Mouse (Mus musculus) kidney, embryonic 14.5 days (tissue): Measurements from ENCODE around the gene Atf6b. TPM values are rescaled to one million over a fixed set of nuclear protein-coding genes. Genes with fewer than 3 reads are reported as not detected.
A peak's percentile ranks its signal among the peaks of the same experiment; 100 is the strongest.

Experiments used
- ATAC-seq: fragments of 200-750 bp; cut with Nextera tagmentation; 2 replicates; pipeline ENCODE4 v1.8.0; 2017; ENCODE audit warnings: moderate number of reproducible peaks, mild to moderate bottlenecking, moderate TSS enrichment, moderate library complexity; ENCODE audit not compliant: low FRiP score, low TSS enrichment
- H3K27ac ChIP-seq: fragments of 300-500 bp; sonication (generic); 2 replicates; pipeline ENCODE4 v1.5.1; 2014; ENCODE audit warnings: low read depth, mild to moderate bottlenecking, low read length, moderate library complexity, mixed read lengths
- H3K27me3 ChIP-seq: fragments of 300-500 bp; sonication (generic); 2 replicates; pipeline ENCODE4 v1.6.1; 2014; ENCODE audit warnings: mild to moderate bottlenecking, low read length; ENCODE audit not compliant: control insufficient read depth, insufficient read depth
- H3K36me3 ChIP-seq: fragments of 300-500 bp; sonication (generic); 2 replicates; pipeline ENCODE4 v1.6.1; 2014; ENCODE audit warnings: low read length, mixed read lengths; ENCODE audit not compliant: control insufficient read depth, insufficient read depth
- H3K4me1 ChIP-seq: fragments of 300-500 bp; sonication (generic); 2 replicates; pipeline ENCODE4 v1.6.1; 2014; ENCODE audit warnings: low read length, mixed read lengths; ENCODE audit not compliant: control insufficient read depth, insufficient read depth
- H3K4me2 ChIP-seq: fragments of 300-500 bp; sonication (generic); replicated peaks from 2 replicates; pipeline ENCODE4 v1.6.1; 2014; ENCODE audit warnings: low read depth, mild to moderate bottlenecking, low read length
- H3K4me3 ChIP-seq: fragments of 300-500 bp; sonication (generic); 2 replicates; pipeline ENCODE4 v1.5.1; 2014; ENCODE audit warnings: mild to moderate bottlenecking, low read length
- H3K9ac ChIP-seq: fragments of 300-500 bp; sonication (generic); 2 replicates; pipeline ENCODE4 v1.6.1; 2014; ENCODE audit warnings: low read depth, mild to moderate bottlenecking, low read length, moderate library complexity
- H3K9me3 ChIP-seq: fragments of 300-500 bp; sonication (generic); 2 replicates; pipeline ENCODE4 v1.6.1; 2016; ENCODE audit warnings: low read length; ENCODE audit not compliant: control insufficient read depth
- WGBS: fragments of 180-500 bp; shearing (Covaris S2); extraction: QIAGEN DNeasy Blood & Tissue Kit; methylation state at CpG from one replicate; pipeline ENCODE4 v1.1.7; 2014; 5-methylcytosine and 5-hydroxymethylcytosine counted together
- polyA plus RNA-seq: library from polyadenylated mRNA; unstranded; fragments of >200 nt; fragmentation: Nextera tagmentation; extraction: Ambion mirVana; gene quantifications from 2 replicates; pipeline ENCODE4 v1.2.1, GENCODE M21; 2014

Atf6b gene
- polyA plus RNA-seq, 1 experiment from 2014 or later, result 61.7 TPM

DNA sequence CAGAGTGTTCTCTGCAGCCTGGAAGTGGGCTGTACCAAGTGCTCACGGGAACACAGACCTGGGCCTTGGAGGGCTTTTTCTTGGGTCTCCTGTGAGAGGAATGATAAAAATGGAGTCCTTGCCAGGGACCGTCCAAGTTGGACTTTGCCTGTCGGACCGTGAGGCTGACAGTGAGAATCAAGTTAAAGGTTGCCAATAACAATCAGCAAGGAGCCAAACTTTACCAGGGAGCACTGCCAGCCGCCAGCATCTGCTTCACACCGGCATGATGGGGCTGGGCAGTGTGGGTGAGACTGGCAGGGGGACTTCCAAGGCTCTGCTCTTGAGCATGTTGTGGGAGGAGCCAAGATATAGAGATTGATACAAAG lies 29.1 kb downstream of the Atf6b start:
- H3K4me3 ChIP-seq, result no peak overlapping the region
- H3K4me1 ChIP-seq, result peaks cover 9% of the 10 kb centered on the region; the same call in 1 of the 2 replicates
- no peak overlapping the region for H3K9ac ChIP-seq
- H3K9me3 ChIP-seq, result no peaks in the 10 kb centered on the region
- H3K4me2 ChIP-seq, result no peak overlapping the region
- no peak for ATAC-seq
- WGBS, result 75% methylated on average over 6 of the region's 6 CpGs
- H3K27ac ChIP-seq, result no peak overlapping the region
- no peaks in the 10 kb centered on the region for H3K36me3 ChIP-seq
- peaks cover 48% of the 10 kb centered on the region for H3K27me3 ChIP-seq

DNA sequence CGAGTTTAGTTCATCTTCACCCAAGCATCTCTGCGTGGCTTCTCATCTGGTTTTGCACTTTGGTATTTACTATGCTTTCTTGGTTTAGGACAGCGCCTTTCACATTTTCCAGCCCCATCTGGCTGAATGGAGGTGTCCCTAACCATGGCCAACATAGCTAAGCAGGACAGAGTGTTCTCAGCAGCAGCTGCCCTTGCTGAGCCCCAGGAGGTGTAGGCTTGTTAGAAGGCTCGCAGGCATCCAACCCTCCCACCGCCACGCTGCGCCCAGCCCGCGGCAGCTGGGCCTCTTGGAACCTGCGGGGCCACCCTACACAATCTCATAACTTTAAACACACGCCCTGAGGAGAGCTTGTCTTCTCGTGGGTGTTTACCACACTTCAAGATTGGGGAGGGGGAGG lies 29.7 kb downstream of the Atf6b start:
- Histone ChIP-seq H3K36me3 (no peaks in the 10 kb centered on the region), H3K27ac (no peak overlapping the region), H3K4me1 (peaks cover 3% of the 10 kb centered on the region; the same call in 1 of the 2 replicates), H3K27me3 (peaks cover 42% of the 10 kb centered on the region), H3K9ac (no peak overlapping the region), H3K4me2 (no peak overlapping the region), H3K4me3 (no peak overlapping the region), H3K9me3 (no peaks in the 10 kb centered on the region)
- no peak for ATAC-seq
- 72% methylated on average over 12 of the region's 12 CpGs for WGBS

DNA sequence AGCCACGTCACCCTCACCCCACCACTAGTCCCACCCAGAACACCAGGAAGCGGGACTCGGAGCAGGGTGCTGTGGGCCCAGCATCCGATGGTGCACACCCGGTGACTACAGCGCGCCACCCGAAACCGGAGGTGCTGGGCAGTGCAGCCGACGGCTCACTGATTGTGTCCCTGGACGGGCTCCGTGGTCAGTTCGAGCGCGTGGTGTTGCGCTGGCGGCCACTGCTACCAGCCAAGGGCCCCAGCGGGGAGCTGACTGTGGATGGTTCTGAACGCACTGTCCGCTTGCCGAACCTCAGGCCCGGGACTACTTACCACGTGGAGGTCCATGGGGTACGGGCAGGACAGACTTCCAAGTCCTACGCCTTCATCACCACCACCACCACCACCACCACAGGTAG lies 33.2 kb downstream of the Atf6b start:
- no peak for ATAC-seq
- Histone ChIP-seq H3K36me3 (no peaks in the 10 kb centered on the region), H3K4me2 (no peak overlapping the region), H3K4me3 (no peak overlapping the region), H3K4me1 (0 out of 2 replicates have a peak, but pooled peaks cover 3% of the 10 kb centered on the region), H3K9me3 (no peaks in the 10 kb centered on the region), H3K9ac (no peak overlapping the region), H3K27ac (no peak overlapping the region), H3K27me3 (peaks cover 12% of the 10 kb centered on the region)
- WGBS, result 79% methylated on average over 26 of the region's 26 CpGs

DNA sequence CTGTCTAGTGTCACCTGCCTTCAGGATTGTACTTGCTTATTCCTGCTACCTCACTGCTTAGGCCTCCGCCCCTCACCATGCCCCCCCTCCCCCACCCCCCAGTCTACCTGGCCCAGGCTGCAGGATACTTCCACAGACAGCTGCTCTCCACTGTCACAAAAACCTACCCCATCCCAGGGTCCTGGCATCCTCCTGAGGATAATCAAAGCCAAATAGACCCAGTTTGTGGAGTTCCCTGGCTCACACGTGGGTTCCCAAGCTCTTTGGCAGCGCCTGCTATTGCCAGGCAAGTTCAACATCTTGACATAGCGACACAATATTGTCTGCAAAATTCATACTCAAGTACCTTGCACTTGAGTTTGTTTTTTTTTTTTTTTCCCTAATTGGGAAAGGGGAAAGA lies 33.7 kb downstream of the Atf6b start:
- Histone ChIP-seq H3K27ac (no peak overlapping the region), H3K4me3 (no peak overlapping the region), H3K9ac (no peak overlapping the region), H3K9me3 (no peaks in the 10 kb centered on the region), H3K36me3 (no peaks in the 10 kb centered on the region), H3K4me2 (no peak overlapping the region), H3K27me3 (peaks cover 8% of the 10 kb centered on the region), H3K4me1 (0 out of 2 replicates have a peak, but pooled peaks cover 3% of the 10 kb centered on the region)
- WGBS, result 88% methylated on average over 4 of the region's 4 CpGs
- ATAC-seq, result no peak

DNA sequence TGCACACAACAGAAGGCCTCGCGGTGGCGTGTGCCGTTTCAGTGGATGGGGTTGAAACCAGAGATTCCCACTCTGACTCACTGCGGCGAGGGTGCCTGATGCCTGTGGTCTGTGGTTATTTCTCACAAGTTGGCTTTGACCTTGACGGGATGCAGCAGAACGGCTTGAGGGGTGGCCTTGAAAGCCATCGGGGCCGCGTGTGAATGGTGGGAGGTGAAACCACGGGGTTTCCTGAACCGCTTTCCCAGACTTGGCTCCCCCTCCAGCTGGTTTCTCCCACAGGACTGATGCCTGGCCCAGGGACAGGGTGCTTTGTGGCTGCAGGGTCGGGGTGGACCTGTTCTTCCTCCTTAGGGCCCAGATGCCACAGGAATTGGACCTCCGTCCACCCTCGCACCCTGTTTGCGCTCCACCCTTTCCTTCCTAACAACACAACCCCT lies 34.2 kb downstream of the Atf6b start:
- WGBS, result 74% methylated on average over 17 of the region's 17 CpGs
- H3K4me1 ChIP-seq, result 0 out of 2 replicates have a peak, but pooled peaks cover 3% of the 10 kb centered on the region
- ATAC-seq, result no peak
- H3K36me3 ChIP-seq, result no peaks in the 10 kb centered on the region
- H3K9ac ChIP-seq, result no peak overlapping the region
- no peak overlapping the region for H3K4me3 ChIP-seq
- H3K4me2 ChIP-seq, result no peak overlapping the region
- H3K9me3 ChIP-seq, result no peaks in the 10 kb centered on the region
- no peak overlapping the region for H3K27ac ChIP-seq
- H3K27me3 ChIP-seq, result peaks cover 7% of the 10 kb centered on the region; the same call in 1 of the 2 replicates

DNA sequence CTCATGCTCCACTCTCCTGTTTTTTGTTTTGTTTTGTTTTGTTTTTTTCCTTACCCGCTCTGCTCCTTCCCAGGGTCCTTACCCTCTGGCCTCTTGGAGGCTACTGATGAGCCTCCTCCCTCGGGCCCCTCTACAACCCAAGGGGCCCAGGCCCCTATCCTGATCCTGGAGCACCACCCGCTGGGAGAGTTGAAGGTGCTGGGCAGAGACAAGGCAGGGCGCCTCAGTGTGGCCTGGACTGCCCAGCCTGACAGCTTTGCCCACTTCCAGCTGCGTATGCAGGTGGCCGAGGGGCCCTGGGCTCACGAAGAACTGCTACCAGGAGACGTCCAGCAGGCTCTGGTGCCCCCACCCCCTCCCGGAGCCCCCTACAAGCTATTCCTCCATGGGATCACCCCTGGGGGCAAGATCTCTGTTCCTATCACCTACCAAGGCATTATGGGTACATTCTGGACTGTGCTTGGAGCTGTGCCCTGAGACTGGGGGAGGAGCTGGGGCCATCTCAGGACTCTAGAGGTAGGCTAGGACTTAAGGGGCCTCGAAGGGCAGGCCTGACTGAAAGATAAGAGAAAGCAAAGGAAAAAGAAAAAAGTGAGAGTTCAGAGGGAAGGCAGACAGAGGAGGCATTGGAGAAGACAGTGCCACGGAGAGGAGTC lies 35.1 kb downstream of the Atf6b start:
- 69% methylated on average over 11 of the region's 11 CpGs for WGBS
- Histone ChIP-seq H3K36me3 (no peaks in the 10 kb centered on the region), H3K9ac (no peak overlapping the region), H3K27ac (no peak overlapping the region), H3K27me3 (peaks cover 6% of the 10 kb centered on the region; the same call in 1 of the 2 replicates), H3K9me3 (no peaks in the 10 kb centered on the region), H3K4me3 (no peak overlapping the region), H3K4me1 (0 out of 2 replicates have a peak, but pooled peaks cover 3% of the 10 kb centered on the region), H3K4me2 (no peak overlapping the region)
- no peak for ATAC-seq

DNA sequence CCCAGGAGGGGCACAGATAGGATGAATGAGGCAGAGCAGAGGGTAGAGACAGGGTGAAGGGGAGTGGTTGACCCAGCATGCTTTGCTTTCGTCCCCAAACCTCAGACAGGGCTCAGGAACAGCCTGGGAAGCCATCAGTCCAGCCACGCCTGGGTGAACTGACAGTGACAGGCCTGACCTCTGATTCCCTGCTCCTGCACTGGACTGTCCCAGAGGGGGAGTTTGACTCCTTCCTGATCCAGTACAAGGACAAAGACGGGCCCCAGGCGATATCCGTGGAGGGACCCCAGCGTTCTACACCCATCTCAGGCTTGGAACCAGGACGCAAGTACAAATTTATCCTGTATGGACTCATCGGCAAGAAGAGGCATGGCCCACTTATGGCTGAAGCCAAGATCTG lies 36.2 kb downstream of the Atf6b start:
- ATAC-seq, result peak; percentile 40; the same call in 1 of the 2 replicates
- Histone ChIP-seq H3K36me3 (no peaks in the 10 kb centered on the region), H3K9ac (no peak overlapping the region), H3K27me3 (peaks cover 3% of the 10 kb centered on the region; the same call in 1 of the 2 replicates), H3K9me3 (no peaks in the 10 kb centered on the region), H3K4me3 (no peak overlapping the region), H3K4me2 (no peak overlapping the region), H3K27ac (no peak overlapping the region), H3K4me1 (0 out of 2 replicates have a peak, but pooled peaks cover 3% of the 10 kb centered on the region)
- 57% methylated on average over 8 of the region's 8 CpGs for whole genome bisulfite sequencing

DNA sequence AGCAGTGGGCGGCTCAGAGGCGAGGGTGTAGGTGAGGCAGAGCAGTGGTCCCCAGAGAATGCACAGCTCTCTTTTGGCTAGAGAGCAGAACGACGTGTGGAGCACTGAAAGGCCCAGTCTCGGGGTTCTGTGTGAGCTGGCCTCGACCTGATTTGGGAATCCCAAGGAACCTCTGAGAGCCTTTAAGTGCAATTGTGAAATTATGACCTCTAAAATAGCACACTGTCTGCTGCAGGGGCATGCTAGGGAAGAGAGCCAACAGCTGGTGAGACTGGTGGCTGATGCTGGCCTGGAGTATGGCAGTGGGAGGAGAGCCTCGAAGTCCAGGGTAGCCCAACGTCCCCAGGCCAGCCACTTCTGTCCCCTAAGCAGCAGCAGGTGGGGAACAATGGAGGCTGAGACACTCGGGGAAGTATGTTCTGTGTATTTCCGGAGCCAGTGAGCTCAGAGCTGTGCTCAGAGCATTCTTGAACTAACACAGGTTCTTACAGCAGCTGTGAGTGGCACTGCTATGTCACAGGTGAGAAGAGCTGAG lies 36.8 kb downstream of the Atf6b start:
- Histone ChIP-seq H3K4me3 (no peak overlapping the region), H3K9ac (no peak overlapping the region), H3K9me3 (no peaks in the 10 kb centered on the region), H3K4me2 (no peak overlapping the region), H3K27ac (no peak overlapping the region), H3K36me3 (no peaks in the 10 kb centered on the region), H3K27me3 (peaks cover 3% of the 10 kb centered on the region; the same call in 1 of the 2 replicates), H3K4me1 (0 out of 2 replicates have a peak, but pooled peaks cover 3% of the 10 kb centered on the region)
- WGBS, result 71% methylated on average over 10 of the region's 10 CpGs
- no peak for ATAC-seq

DNA sequence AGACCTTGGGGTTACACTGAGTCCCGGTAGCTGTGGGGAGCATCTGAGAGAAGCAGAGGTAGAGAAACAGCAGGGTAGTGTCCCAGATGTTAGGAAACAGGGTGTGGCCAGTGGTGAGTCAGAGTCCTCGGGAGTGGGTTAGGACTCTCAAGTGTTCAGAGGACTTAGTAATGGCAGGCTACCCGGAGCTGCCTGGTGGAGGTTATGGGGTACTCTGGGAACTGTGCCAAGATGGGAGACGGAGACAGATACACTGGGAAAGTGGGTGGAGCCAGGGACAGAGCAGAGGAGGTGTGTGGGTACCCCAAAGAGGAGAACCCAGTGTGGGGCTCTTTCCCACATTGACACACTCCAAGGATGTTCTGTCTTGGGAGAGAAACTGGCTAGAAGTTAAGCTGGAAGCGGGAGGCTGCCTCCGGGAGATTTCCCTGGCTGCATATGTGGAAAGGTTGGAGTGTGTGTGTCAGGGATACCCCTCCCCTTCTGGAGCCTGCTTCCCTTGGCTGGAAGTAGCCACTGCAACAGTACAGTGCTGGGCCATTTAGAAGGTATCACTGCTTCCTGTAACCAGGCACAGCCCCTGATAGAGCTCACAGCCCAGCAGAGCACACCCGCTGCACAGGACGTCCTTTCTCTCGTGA lies 37.4 kb downstream of the Atf6b start:
- WGBS, result 58% methylated on average over 9 of the region's 9 CpGs
- Histone ChIP-seq H3K9ac (no peak overlapping the region), H3K4me1 (0 out of 2 replicates have a peak, but pooled peaks cover 3% of the 10 kb centered on the region), H3K4me2 (no peak overlapping the region), H3K4me3 (no peak overlapping the region), H3K9me3 (no peaks in the 10 kb centered on the region), H3K27me3 (peaks cover 3% of the 10 kb centered on the region; the same call in 1 of the 2 replicates), H3K36me3 (no peaks in the 10 kb centered on the region), H3K27ac (no peak overlapping the region)
- ATAC-seq, result no peak
